Mouse (Mus musculus) limb, embryonic 12.5 days (tissue): ENCODE measurements around the gene Kcnk16. TPM values are rescaled to one million over a fixed set of nuclear protein-coding genes. Genes with fewer than 3 reads are reported as not detected.
A peak's percentile ranks its signal among the peaks of the same experiment; 100 is the strongest.
"Not testable (repeated sequence)": the region's sequence is repeated elsewhere in the genome, so short reads cannot be mapped to it uniquely, and the experiment has no call there.

ENCODE experiments used
- ATAC-seq: fragments of 200-750 bp; cut with Nextera tagmentation; 2 replicates; pipeline ENCODE4 v1.8.0; 2017; ENCODE audit warnings: low read depth, moderate TSS enrichment; ENCODE audit not compliant: insufficient number of reproducible peaks, insufficient read depth, low FRiP score, low TSS enrichment
- H3K27ac ChIP-seq: fragments of 300-500 bp; sonication (generic); 2 replicates; pipeline ENCODE4 v1.5.1; 2016; ENCODE audit warnings: mild to moderate bottlenecking, moderate library complexity
- H3K27me3 ChIP-seq: fragments of 300-500 bp; sonication (generic); 2 replicates; pipeline ENCODE4 v1.6.1; 2016; ENCODE audit warnings: mild to moderate bottlenecking, moderate library complexity
- H3K36me3 ChIP-seq: fragments of 300-500 bp; sonication (generic); 2 replicates; pipeline ENCODE4 v1.6.1; 2016; ENCODE audit warnings: mild to moderate bottlenecking, moderate library complexity
- H3K4me1 ChIP-seq: fragments of 300-500 bp; sonication (generic); replicated peaks from 2 replicates; pipeline ENCODE4 v1.6.1; 2016
- H3K4me2 ChIP-seq: fragments of 300-500 bp; sonication (generic); 2 replicates; pipeline ENCODE4 v1.6.1; 2016; ENCODE audit warnings: mild to moderate bottlenecking, moderate library complexity
- H3K4me3 ChIP-seq: fragments of 300-500 bp; sonication (generic); replicated peaks from 2 replicates; pipeline ENCODE4 v1.5.1; 2016; ENCODE audit warnings: mild to moderate bottlenecking
- H3K9ac ChIP-seq: fragments of 300-500 bp; sonication (generic); replicated peaks from 2 replicates; pipeline ENCODE4 v1.6.1; 2016; ENCODE audit warnings: mild to moderate bottlenecking, moderate library complexity
- H3K9me3 ChIP-seq: fragments of 300-500 bp; sonication (generic); 2 replicates; pipeline ENCODE4 v1.6.1; 2016; ENCODE audit warnings: mild to moderate bottlenecking, moderate library complexity
- WGBS: fragments of 180-500 bp; shearing (Covaris S2); methylation state at CpG from one replicate; pipeline ENCODE4 v1.1.7; 2016; 5-methylcytosine and 5-hydroxymethylcytosine counted together
- polyA plus RNA-seq: library from polyadenylated mRNA; unstranded; fragments of >200 nt; fragmentation: Nextera tagmentation; extraction: Ambion mirVana; gene quantifications from 2 replicates; pipeline ENCODE4 v1.2.1, GENCODE M21; 2016

Kcnk16 gene
- polyA plus RNA-seq, result not detected in 2 replicates

GRCm38 (mm10) chr14:20269082-20269809, at the start of gene Kcnk16:
Gene Kcnk16, minus strand, starts transcription at chr14:20269199.
- WGBS, result 73% methylated on average over 6 of the region's 6 CpGs
- Histone ChIP-seq H3K9ac (no peak within 1 kb of the TSS), H3K4me2 (no peak within 1 kb of the TSS), H3K27me3 (no peaks in the 10 kb centered on the region), H3K36me3 (no peaks in the 10 kb centered on the region), H3K27ac (no peak within 1 kb of the TSS), H3K4me3 (no peak within 1 kb of the TSS), H3K4me1 (no peaks in the 10 kb centered on the region), H3K9me3 (peaks cover under 1% of the 10 kb centered on the region; the same call in 1 of the 2 replicates)
- ATAC-seq, result no peak

- H3K4me1 ChIP-seq, result no peaks in the 10 kb centered on the region
- no peak overlapping the region for H3K4me2 ChIP-seq
- H3K9ac ChIP-seq, result no peak overlapping the region
- peaks cover 61% of the 10 kb centered on the region for H3K36me3 ChIP-seq
- H3K4me3 ChIP-seq, result no peak overlapping the region
- ATAC-seq, result no peak
- WGBS, result 42% methylated on average over 1 of the region's 1 CpGs
- H3K27ac ChIP-seq, result no peak overlapping the region
- H3K27me3 ChIP-seq, result no peaks in the 10 kb centered on the region
- no peaks in the 10 kb centered on the region for H3K9me3 ChIP-seq
Observed at GRCm38 (mm10) chr14:20315137-20315536, 46.1 kb upstream of the Kcnk16 start.

GRCm38 (mm10) chr14:20305085-20305484, 36.1 kb upstream of the Kcnk16 start:
- 82% methylated on average over 2 of the region's 2 CpGs for WGBS
- not testable (repeated sequence) for H3K4me2 ChIP-seq, H3K9ac ChIP-seq, H3K27ac ChIP-seq, ATAC-seq, H3K4me3 ChIP-seq, H3K4me1 ChIP-seq, H3K27me3 ChIP-seq, H3K9me3 ChIP-seq
- H3K36me3 ChIP-seq, result peaks cover 31% of the 10 kb centered on the region

GRCm38 (mm10) chr14:20298131-20298530, 29.1 kb upstream of the Kcnk16 start:
- no peaks in the 10 kb centered on the region; the same call in 1 of the 2 replicates for H3K4me1 ChIP-seq
- WGBS, result 80% methylated on average over 3 of the region's 3 CpGs
- no peaks in the 10 kb centered on the region for H3K27me3 ChIP-seq
- H3K27ac ChIP-seq, result no peak overlapping the region
- H3K4me3 ChIP-seq, result no peak overlapping the region
- H3K9ac ChIP-seq, result no peak overlapping the region
- H3K4me2 ChIP-seq, result no peak overlapping the region
- H3K36me3 ChIP-seq, result no peaks in the 10 kb centered on the region
- H3K9me3 ChIP-seq, result no peaks in the 10 kb centered on the region
- no peak for ATAC-seq

- H3K27ac ChIP-seq, result no peak overlapping the region
- no peak overlapping the region for H3K9ac ChIP-seq
- no peaks in the 10 kb centered on the region for H3K36me3 ChIP-seq
Observed at GRCm38 (mm10) chr14:20297616-20298015, 28.6 kb upstream of the Kcnk16 start.

GRCm38 (mm10) chr14:20294947-20295346, 25.9 kb upstream of the Kcnk16 start:
- Histone ChIP-seq H3K9ac (peak overlapping the region; percentile 38; the same call in 1 of the 2 replicates), H3K4me3 (peak overlapping the region; percentile 49), H3K27ac (no peak overlapping the region), H3K27me3 (no peaks in the 10 kb centered on the region), H3K4me1 (no peaks in the 10 kb centered on the region; the same call in 1 of the 2 replicates), H3K36me3 (no peaks in the 10 kb centered on the region), H3K4me2 (peak overlapping the region; percentile 65), H3K9me3 (no peaks in the 10 kb centered on the region)
- no peak for ATAC-seq
- WGBS, result 45% methylated on average over 8 of the region's 8 CpGs

More at GRCm38 (mm10) chr14:20297616-20298015, 28.6 kb upstream of the Kcnk16 start:
- Histone ChIP-seq H3K27me3 (no peaks in the 10 kb centered on the region), H3K9me3 (no peaks in the 10 kb centered on the region), H3K4me2 (no peak overlapping the region), H3K4me3 (no peak overlapping the region), H3K4me1 (no peaks in the 10 kb centered on the region; the same call in 1 of the 2 replicates)
- no peak for ATAC-seq
- 83% methylated on average over 3 of the region's 3 CpGs for WGBS

- H3K4me2 ChIP-seq, result peak within 1 kb of the TSS; percentile 65
- no peak within 1 kb of the TSS for H3K27ac ChIP-seq
- ATAC-seq, result peak; percentile 95
- no peaks in the 10 kb centered on the region; the same call in 1 of the 2 replicates for H3K4me1 ChIP-seq
- H3K9ac ChIP-seq, result peak within 1 kb of the TSS; percentile 38
- H3K4me3 ChIP-seq, result peak within 1 kb of the TSS; percentile 49
- H3K36me3 ChIP-seq, result no peaks in the 10 kb centered on the region
- H3K9me3 ChIP-seq, result no peaks in the 10 kb centered on the region
- WGBS, result 24% methylated on average over 14 of the region's 14 CpGs
- no peaks in the 10 kb centered on the region for H3K27me3 ChIP-seq
Observed at GRCm38 (mm10) chr14:20294117-20294892, 25.3 kb upstream of the Kcnk16 start, which contains the start of gene Nudt13. Gene Nudt13, plus strand, starts transcription at chr14:20294697.

- no peak overlapping the region for H3K27ac ChIP-seq
- no peak overlapping the region for H3K4me3 ChIP-seq
- H3K36me3 ChIP-seq, result no peaks in the 10 kb centered on the region
- 73% methylated on average over 4 of the region's 4 CpGs for WGBS
- H3K4me1 ChIP-seq, result no peaks in the 10 kb centered on the region; the same call in 1 of the 2 replicates
- ATAC-seq, result no peak
- no peak overlapping the region for H3K9ac ChIP-seq
- no peak overlapping the region for H3K4me2 ChIP-seq
- H3K9me3 ChIP-seq, result no peaks in the 10 kb centered on the region
- H3K27me3 ChIP-seq, result no peaks in the 10 kb centered on the region
Observed at GRCm38 (mm10) chr14:20291391-20291790, 22.4 kb upstream of the Kcnk16 start.

GRCm38 (mm10) chr14:20268421-20268820, 578 bp downstream of the Kcnk16 start:
- H3K9me3 ChIP-seq, result no peaks in the 10 kb centered on the region
- WGBS, result 80% methylated on average over 6 of the region's 6 CpGs
- H3K27ac ChIP-seq, result no peak overlapping the region
- no peak overlapping the region for H3K4me3 ChIP-seq
- no peaks in the 10 kb centered on the region for H3K27me3 ChIP-seq
- ATAC-seq, result no peak
- H3K4me1 ChIP-seq, result no peaks in the 10 kb centered on the region
- no peak overlapping the region for H3K4me2 ChIP-seq
- H3K36me3 ChIP-seq, result no peaks in the 10 kb centered on the region
- no peak overlapping the region for H3K9ac ChIP-seq

GRCm38 (mm10) chr14:20262346-20262745, 6.7 kb downstream of the Kcnk16 start:
- Histone ChIP-seq H3K4me2 (no peak overlapping the region), H3K27ac (no peak overlapping the region), H3K9me3 (no peaks in the 10 kb centered on the region), H3K9ac (no peak overlapping the region), H3K4me3 (no peak overlapping the region), H3K27me3 (peaks cover 16% of the 10 kb centered on the region), H3K36me3 (no peaks in the 10 kb centered on the region), H3K4me1 (no peaks in the 10 kb centered on the region)
- 72% methylated on average over 4 of the region's 4 CpGs for WGBS
- no peak for ATAC-seq
